Mouse (Mus musculus): ENCODE measurements at regions not wholly inside any gene's neighbourhood (a gene's known extent, or its start where the extent isn't known, plus 50 kb on each side); places are given as distances from the start of the nearest gene placed in this dataset.

GRCm38 (mm10) chr14:81254343-81254838, 1270.5 kb downstream of the Olfm4 start:
- intact Hi-C loops (cut with DNase I), result no loop called here

GRCm38 (mm10) chr14:81255423-81255822, 1271.5 kb downstream of the Olfm4 start:
- DNase-seq, result no peak
- intact Hi-C loops (cut with DNase I), result no loop called here

More at GRCm38 (mm10) chr14:81254343-81254838, 1270.5 kb downstream of the Olfm4 start:
- DNase-seq, result no peak

- no peak for DNase-seq
- intact Hi-C loops (cut with DNase I), result no loop called here
Observed at GRCm38 (mm10) chr14:81267637-81268373, 1283.9 kb downstream of the Olfm4 start.

GRCm38 (mm10) chr14:81287489-81288025, 1303.7 kb downstream of the Olfm4 start:
- DNase-seq, result no peak
- intact Hi-C loops (cut with DNase I), result no loop called here

- intact Hi-C loops (cut with DNase I), result no loop called here
- DNase-seq, result peak; percentile 2 to 4
Observed at GRCm38 (mm10) chr14:81307160-81307559, 1323.3 kb downstream of the Olfm4 start.

- intact Hi-C loops (cut with DNase I), result no loop called here
- DNase-seq, result no peak
Observed at GRCm38 (mm10) chr14:81341058-81341457, 1357.2 kb downstream of the Olfm4 start.

- no peak for DNase-seq
- intact Hi-C loops (cut with DNase I), result no loop called here
Observed at GRCm38 (mm10) chr14:81387566-81387965, 1403.7 kb downstream of the Olfm4 start.
